Mouse (Mus musculus) neutrophil, adult 83 days (primary cell): Measurements from ENCODE around the gene Gm13057. TPM values are rescaled to one million over a fixed set of nuclear protein-coding genes. Genes with fewer than 3 reads are reported as not detected.

Source experiments
- total RNA-seq, 2 experiments: library from RNA; stranded (reverse); gene quantifications; one replicate each; pipeline ENCODE4 v1.2.4; 2023

Gm13057 gene
- total RNA-seq = not detected

GRCm38 (mm10) chr4:143551400-143551799 is at the start of gene Gm13057, which contains the start of gene BC080695:
TSS of gene Gm13057 (plus strand) at chr4:143551709.
TSS of gene BC080695 (plus strand) at chr4:143551700.

GRCm38 (mm10) chr4:143511043-143511442 is 40.5 kb upstream of the Gm13057 start, which contains the start of gene Gm13043:
TSS of gene Gm13043 (plus strand) at chr4:143511343.

GRCm38 (mm10) chr4:143535654-143536053 is 15.9 kb upstream of the Gm13057 start, which contains the start of gene Gm13040:
TSS of gene Gm13040 (plus strand) at chr4:143535954.

Other genes with a start within 250 kb of the Gm13057 start
- gene Lrrc38, start 202.0 kb upstream of the Gm13057 start, total RNA-seq = not detected
- not detected for gene Pramel1, start 157.3 kb upstream of the Gm13057 start, total RNA-seq
- 10 to 100 TPM; 31.2 to 34.7 TPM for gene Pramef8, start 139.3 kb upstream of the Gm13057 start, total RNA-seq
- gene Oog4, start 101.4 kb upstream of the Gm13057 start, total RNA-seq = not detected
- not detected for gene Gm13043, start 40.4 kb upstream of the Gm13057 start, total RNA-seq
- not detected for gene Gm13040, start 15.8 kb upstream of the Gm13057 start, total RNA-seq
- not detected for gene BC080695, start within 50 bp of the Gm13057 start, total RNA-seq
- not detected for gene Gm13083, start 63.3 kb downstream of the Gm13057 start, total RNA-seq
- gene Gm13088, start 105.5 kb downstream of the Gm13057 start, total RNA-seq = not detected
- not detected for gene Gm13089, start 151.0 kb downstream of the Gm13057 start, total RNA-seq
- gene Gm13078, start 167.7 kb downstream of the Gm13057 start, total RNA-seq = not detected
- not detected for gene Gm13023, start 237.6 kb downstream of the Gm13057 start, total RNA-seq